Mouse (Mus musculus): ENCODE measurements at regions not wholly inside any gene's neighbourhood (a gene's known extent, or its start where the extent isn't known, plus 50 kb on each side); places are given as distances from the start of the nearest gene placed in this dataset.

DNA sequence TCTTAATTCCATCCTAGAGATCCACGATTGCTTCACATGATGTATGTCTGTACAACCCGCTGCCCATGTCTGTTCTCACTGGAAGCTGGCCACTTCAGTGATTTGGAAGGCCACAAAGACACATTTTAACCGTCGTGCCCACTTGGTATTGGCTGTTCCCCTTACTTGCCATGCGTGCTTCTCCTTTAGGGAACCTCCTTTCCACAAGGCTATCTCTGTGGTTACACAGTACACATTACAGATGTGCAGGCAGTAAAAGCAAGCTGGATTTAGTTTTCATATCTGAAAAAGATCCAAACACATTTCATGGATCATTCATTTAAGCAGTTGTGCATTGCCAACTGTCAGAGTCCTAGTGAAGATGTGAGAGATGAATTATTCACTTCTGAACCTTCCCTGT is 414.7 kb upstream of the Gm26657 start:
- no peaks in the 10 kb centered on the region for H3K36me3 ChIP-seq
- 90% methylated on average over 5 of the region's 5 CpGs for WGBS
- no peak overlapping the region for H3K4me2 ChIP-seq (replicated peaks)
- H3K9ac ChIP-seq (replicated peaks), result no peak overlapping the region
- no peak for ATAC-seq (ENCODE audit: low FRiP score, low read depth)
- no peak overlapping the region for H3K4me3 ChIP-seq
- H3K27me3 ChIP-seq, result no peaks in the 10 kb centered on the region
- no peaks in the 10 kb centered on the region for H3K9me3 ChIP-seq
- H3K4me1 ChIP-seq, result no peaks in the 10 kb centered on the region
- H3K27ac ChIP-seq (replicated peaks), result no peak overlapping the region

DNA sequence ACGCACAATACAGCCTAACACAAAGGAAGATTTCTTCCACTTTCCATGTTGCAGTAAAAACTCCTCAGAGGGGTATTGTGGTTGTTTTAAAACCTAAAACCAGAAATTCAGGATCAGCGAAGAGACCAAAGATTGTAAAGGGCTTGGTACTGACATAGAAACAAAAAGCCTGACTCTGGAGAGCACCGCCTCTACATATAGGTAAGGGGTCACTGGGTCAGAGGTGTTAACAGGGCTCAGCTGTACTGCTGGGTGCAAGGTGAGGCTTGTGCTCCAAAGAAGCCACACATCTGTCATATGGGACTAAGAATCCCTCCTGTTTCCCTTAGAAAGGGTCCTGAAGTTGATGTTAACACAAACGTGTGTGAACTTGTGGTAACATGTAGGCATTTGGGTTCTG is 420.7 kb upstream of the Gm26657 start:
- ATAC-seq (ENCODE audit: low FRiP score, low read depth), result no peak
- WGBS, result 76% methylated on average over 4 of the region's 4 CpGs

DNA sequence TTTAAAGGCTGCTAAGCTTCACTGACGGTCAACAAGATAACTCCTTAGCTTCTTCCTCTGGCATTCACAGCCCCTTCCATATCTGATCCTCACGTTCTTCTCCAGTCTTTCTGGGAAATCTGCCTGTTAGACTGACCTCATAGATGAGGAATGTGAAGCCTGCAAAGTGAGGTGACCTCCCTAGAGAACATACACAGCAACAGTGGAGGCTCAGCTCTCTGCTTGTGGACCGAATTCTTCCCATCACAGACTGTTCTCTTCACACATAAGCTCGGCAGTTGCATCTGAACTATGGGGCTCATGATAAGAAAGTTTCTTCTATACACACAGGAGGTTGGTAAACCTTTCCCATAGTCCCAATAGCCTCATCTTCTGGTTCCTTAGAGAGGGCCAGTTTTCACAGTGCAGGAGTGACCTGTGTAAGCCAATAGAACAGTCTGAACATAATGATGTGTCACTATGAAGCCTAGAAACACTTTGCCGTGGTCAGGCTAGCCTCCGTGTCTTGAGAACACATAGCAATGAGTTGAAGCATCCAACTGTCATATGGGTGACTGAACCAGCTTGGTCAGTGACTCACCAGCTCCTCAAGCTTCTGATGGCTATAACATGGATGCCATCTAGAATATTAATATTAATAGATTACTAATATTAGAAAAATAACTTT is 434.1 kb upstream of the Gm26657 start:
- no peak for ATAC-seq (ENCODE audit: low FRiP score, low read depth)
- H3K36me3 ChIP-seq, result no peaks in the 10 kb centered on the region
- H3K9me3 ChIP-seq, result no peaks in the 10 kb centered on the region
- 83% methylated on average over 6 of the region's 6 CpGs for WGBS
- no peaks in the 10 kb centered on the region for H3K4me1 ChIP-seq
- H3K27me3 ChIP-seq, result no peaks in the 10 kb centered on the region
- no peak overlapping the region for H3K27ac ChIP-seq (replicated peaks)
- no peak overlapping the region for H3K9ac ChIP-seq (replicated peaks)
- H3K4me2 ChIP-seq (replicated peaks), result no peak overlapping the region
- H3K4me3 ChIP-seq, result no peak overlapping the region

More for the DNA sequence above, 420.7 kb upstream of the Gm26657 start:
- Histone ChIP-seq H3K4me2 (replicated peaks) (no peak overlapping the region), H3K36me3 (no peaks in the 10 kb centered on the region), H3K4me3 (no peak overlapping the region), H3K27me3 (no peaks in the 10 kb centered on the region), H3K27ac (replicated peaks) (no peak overlapping the region), H3K9ac (replicated peaks) (no peak overlapping the region), H3K4me1 (no peaks in the 10 kb centered on the region), H3K9me3 (no peaks in the 10 kb centered on the region)

DNA sequence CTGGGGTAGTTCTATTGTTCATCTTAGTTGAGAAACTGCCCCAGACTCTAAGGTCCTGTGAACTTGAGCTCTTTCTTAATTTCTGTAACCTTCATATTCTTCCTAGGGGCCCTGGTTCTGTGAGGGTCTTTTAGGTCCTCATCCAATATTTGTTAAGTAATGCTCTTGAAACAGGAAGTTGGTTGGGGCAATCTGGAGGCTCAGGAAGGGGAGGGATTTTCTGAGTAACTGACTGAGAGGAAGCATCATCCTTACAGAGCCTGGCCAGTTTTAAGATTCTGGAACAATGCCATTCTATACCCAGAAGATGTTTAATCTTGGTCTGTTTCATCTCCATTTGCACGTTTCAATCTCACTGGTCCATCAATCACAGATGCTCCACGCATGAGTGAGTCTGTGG is 435.6 kb upstream of the Gm26657 start:
- no peaks in the 10 kb centered on the region for H3K9me3 ChIP-seq
- 55% methylated on average over 2 of the region's 2 CpGs for WGBS
- no peak overlapping the region for H3K9ac ChIP-seq (replicated peaks)
- no peak overlapping the region for H3K4me2 ChIP-seq (replicated peaks)
- no peaks in the 10 kb centered on the region for H3K27me3 ChIP-seq
- H3K36me3 ChIP-seq, result no peaks in the 10 kb centered on the region
- no peak for ATAC-seq (ENCODE audit: low FRiP score, low read depth)
- no peaks in the 10 kb centered on the region for H3K4me1 ChIP-seq
- no peak overlapping the region for H3K27ac ChIP-seq (replicated peaks)
- H3K4me3 ChIP-seq, result no peak overlapping the region

DNA sequence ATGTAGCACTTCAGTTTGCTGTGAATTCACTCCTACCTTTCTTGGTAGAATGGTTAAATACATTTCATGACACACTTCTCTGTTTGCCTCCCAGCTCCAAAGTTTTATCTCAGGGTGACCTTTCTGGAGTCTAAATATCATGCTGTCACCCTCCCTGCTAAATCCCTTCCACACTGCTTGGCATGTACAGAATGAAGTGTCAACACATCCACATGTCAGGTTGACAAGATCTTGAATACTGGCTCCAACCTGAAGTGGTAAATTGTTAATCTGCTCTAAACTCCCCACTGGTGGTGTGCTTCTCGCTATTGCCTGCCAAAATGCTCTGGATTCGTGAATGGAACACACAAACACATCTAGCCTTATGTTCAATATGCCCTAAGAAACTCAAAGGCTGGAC is 451.9 kb upstream of the Gm26657 start:
- Histone ChIP-seq H3K9ac (replicated peaks) (no peak overlapping the region), H3K4me3 (no peak overlapping the region), H3K4me2 (replicated peaks) (no peak overlapping the region), H3K9me3 (no peaks in the 10 kb centered on the region), H3K27ac (replicated peaks) (no peak overlapping the region), H3K27me3 (no peaks in the 10 kb centered on the region), H3K4me1 (no peaks in the 10 kb centered on the region), H3K36me3 (no peaks in the 10 kb centered on the region)
- 78% methylated on average over 2 of the region's 2 CpGs for WGBS
- no peak for ATAC-seq (ENCODE audit: low FRiP score, low read depth)

GRCm38 (mm10) chr4:56284490-56284889 is 455.4 kb upstream of the Gm26657 start:
- Histone ChIP-seq H3K9ac (replicated peaks) (no peak overlapping the region), H3K4me3 (no peak overlapping the region), H3K4me1 (no peaks in the 10 kb centered on the region), H3K9me3 (no peaks in the 10 kb centered on the region), H3K4me2 (replicated peaks) (no peak overlapping the region), H3K27ac (replicated peaks) (no peak overlapping the region), H3K27me3 (no peaks in the 10 kb centered on the region), H3K36me3 (no peaks in the 10 kb centered on the region)
- 71% methylated on average over 2 of the region's 2 CpGs for WGBS
- ATAC-seq (ENCODE audit: low FRiP score, low read depth), result no peak

DNA sequence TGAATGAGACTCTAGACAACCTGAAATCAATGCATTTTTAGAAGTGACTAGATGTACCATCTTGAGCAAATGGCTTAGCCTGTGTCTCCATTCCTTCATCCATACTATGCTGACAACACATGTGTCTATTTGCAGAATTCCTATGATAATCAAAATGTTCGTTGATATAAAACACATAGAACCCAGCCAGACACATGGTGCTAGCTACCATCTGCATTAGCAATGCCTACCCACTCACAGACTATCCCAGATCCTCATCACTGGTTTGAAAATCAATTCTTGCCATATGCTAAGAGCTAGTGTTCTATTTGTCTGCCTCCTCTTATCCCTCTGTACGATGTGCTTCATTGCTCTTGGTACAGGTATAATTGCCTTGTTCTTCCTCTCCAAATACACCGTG is 464.0 kb upstream of the Gm26657 start:
- Histone ChIP-seq H3K9ac (replicated peaks) (no peak overlapping the region), H3K36me3 (no peaks in the 10 kb centered on the region), H3K4me1 (no peaks in the 10 kb centered on the region), H3K27ac (replicated peaks) (no peak overlapping the region), H3K27me3 (no peaks in the 10 kb centered on the region), H3K9me3 (no peaks in the 10 kb centered on the region), H3K4me2 (replicated peaks) (no peak overlapping the region), H3K4me3 (no peak overlapping the region)
- no peak for ATAC-seq (ENCODE audit: low FRiP score, low read depth)
- 83% methylated on average over 3 of the region's 3 CpGs for WGBS

DNA sequence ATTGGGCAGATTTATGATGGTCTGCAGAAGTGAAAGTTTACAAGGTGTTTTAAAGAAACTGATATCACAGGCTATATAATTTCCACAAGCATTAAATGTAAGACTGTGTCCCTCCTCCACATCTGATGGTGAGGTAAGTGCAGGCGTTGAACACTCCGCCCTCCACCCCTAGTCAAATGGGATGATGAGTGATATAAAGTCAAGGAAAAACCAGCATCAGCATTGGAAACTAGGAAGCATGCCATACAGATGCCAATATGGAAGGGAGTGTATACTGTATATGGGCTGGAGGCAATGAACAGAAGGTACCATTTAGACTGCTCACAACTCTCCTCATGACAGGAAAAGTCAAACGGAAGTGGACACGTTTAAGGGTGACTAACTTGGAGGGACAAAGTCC is 468.5 kb upstream of the Gm26657 start:
- Histone ChIP-seq H3K27ac (replicated peaks) (no peak overlapping the region), H3K9ac (replicated peaks) (no peak overlapping the region), H3K27me3 (no peaks in the 10 kb centered on the region), H3K9me3 (no peaks in the 10 kb centered on the region), H3K4me3 (no peak overlapping the region), H3K36me3 (no peaks in the 10 kb centered on the region), H3K4me1 (no peaks in the 10 kb centered on the region), H3K4me2 (replicated peaks) (no peak overlapping the region)
- whole genome bisulfite sequencing, result 93% methylated on average over 4 of the region's 4 CpGs
- ATAC-seq (ENCODE audit: low FRiP score, low read depth), result no peak

- ATAC-seq (ENCODE audit: low FRiP score, low read depth), result no peak
- Histone ChIP-seq H3K27me3 (no peaks in the 10 kb centered on the region), H3K9ac (replicated peaks) (no peak overlapping the region), H3K4me3 (no peak overlapping the region), H3K4me2 (replicated peaks) (no peak overlapping the region), H3K9me3 (no peaks in the 10 kb centered on the region), H3K27ac (replicated peaks) (no peak overlapping the region), H3K36me3 (no peaks in the 10 kb centered on the region), H3K4me1 (no peaks in the 10 kb centered on the region)
- WGBS, result 91% methylated on average over 4 of the region's 4 CpGs
Measured at GRCm38 (mm10) chr4:56264626-56265025, 475.2 kb upstream of the Gm26657 start.

DNA sequence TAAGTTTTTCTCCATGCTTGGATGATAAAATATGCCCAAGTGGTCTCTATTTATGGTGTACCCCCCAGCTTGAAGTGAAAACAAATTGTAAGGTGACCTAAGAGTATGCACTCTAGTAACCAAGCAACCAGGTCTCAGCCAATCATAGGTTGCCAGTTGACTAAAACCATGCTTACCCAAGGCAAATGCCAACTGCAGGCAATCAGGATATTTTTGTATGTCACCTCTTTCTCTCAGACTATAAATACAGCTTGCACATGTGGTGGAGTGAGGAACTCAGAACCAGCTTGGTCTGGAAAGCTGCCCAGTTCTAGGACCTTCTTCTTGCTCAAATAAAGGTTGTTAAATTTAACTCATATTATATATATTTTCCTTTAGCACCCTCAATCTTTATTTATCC is 476.0 kb upstream of the Gm26657 start:
- Histone ChIP-seq H3K4me3 (no peak overlapping the region), H3K27ac (replicated peaks) (no peak overlapping the region), H3K9ac (replicated peaks) (no peak overlapping the region), H3K36me3 (no peaks in the 10 kb centered on the region), H3K9me3 (no peaks in the 10 kb centered on the region), H3K4me1 (no peaks in the 10 kb centered on the region), H3K4me2 (replicated peaks) (no peak overlapping the region), H3K27me3 (no peaks in the 10 kb centered on the region)
- no peak for ATAC-seq (ENCODE audit: low FRiP score, low read depth)

DNA sequence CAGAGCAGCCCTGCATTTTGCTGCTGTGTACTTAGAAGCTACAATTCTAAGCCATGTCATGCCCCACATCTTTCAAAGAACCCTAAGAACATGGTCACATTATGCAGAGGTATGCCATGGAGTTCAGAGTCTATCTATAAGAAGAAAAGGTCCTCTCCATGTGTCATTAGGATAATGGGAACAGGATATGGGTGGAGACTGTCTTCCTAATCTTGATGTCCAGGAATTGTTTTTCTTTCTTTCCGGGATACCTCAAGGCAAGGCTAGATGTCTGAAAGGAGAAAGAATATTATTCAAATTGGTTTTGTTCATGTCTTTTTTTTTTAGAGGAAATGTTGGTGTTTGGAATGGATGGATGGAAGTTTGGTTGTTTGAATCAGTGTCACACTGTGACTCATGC is 477.3 kb upstream of the Gm26657 start:
- H3K9ac ChIP-seq (replicated peaks), result no peak overlapping the region
- H3K4me3 ChIP-seq, result no peak overlapping the region
- H3K27me3 ChIP-seq, result no peaks in the 10 kb centered on the region
- no peak overlapping the region for H3K4me2 ChIP-seq (replicated peaks)
- ATAC-seq (ENCODE audit: low FRiP score, low read depth), result no peak
- WGBS, result 79% methylated on average over 1 of the region's 1 CpGs
- H3K4me1 ChIP-seq, result no peaks in the 10 kb centered on the region
- no peak overlapping the region for H3K27ac ChIP-seq (replicated peaks)
- H3K36me3 ChIP-seq, result no peaks in the 10 kb centered on the region
- no peaks in the 10 kb centered on the region for H3K9me3 ChIP-seq

DNA sequence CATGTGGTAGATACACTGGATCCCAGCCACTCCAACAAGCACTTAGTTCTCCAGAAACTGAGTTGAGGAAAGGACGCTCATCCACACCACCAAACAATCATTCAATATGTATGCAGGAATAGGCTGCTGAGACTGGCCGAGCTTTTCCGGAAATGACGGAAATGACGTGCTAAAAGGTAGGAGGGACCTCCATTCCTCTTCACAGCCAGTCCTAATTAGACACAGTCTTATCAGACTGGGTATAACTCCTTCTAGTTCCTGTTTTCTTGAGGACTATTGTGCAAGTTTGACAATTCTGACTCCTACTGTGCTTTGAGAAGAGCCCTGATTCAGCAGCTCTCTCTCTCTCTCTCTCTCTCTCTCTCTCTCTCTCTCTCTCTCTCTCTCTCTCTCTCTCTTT is 477.9 kb upstream of the Gm26657 start:
- no peak overlapping the region for H3K9ac ChIP-seq (replicated peaks)
- no peaks in the 10 kb centered on the region for H3K36me3 ChIP-seq
- 90% methylated on average over 5 of the region's 5 CpGs for WGBS
- H3K4me1 ChIP-seq, result no peaks in the 10 kb centered on the region
- no peak overlapping the region for H3K27ac ChIP-seq (replicated peaks)
- H3K27me3 ChIP-seq, result no peaks in the 10 kb centered on the region
- no peak overlapping the region for H3K4me3 ChIP-seq
- no peak overlapping the region for H3K4me2 ChIP-seq (replicated peaks)
- H3K9me3 ChIP-seq, result no peaks in the 10 kb centered on the region
- ATAC-seq (ENCODE audit: low FRiP score, low read depth), result no peak

GRCm38 (mm10) chr4:56252375-56252774 is 487.5 kb upstream of the Gm26657 start:
- Histone ChIP-seq H3K4me2 (replicated peaks) (no peak overlapping the region), H3K36me3 (no peaks in the 10 kb centered on the region), H3K9me3 (no peaks in the 10 kb centered on the region), H3K27ac (replicated peaks) (no peak overlapping the region), H3K9ac (replicated peaks) (no peak overlapping the region), H3K4me3 (no peak overlapping the region), H3K4me1 (no peaks in the 10 kb centered on the region), H3K27me3 (no peaks in the 10 kb centered on the region)
- no peak for ATAC-seq (ENCODE audit: low FRiP score, low read depth)
- 35% methylated on average over 1 of the region's 1 CpGs for WGBS

Data from midbrain, embryonic 12.5 days (tissue).